Mouse (Mus musculus): ENCODE measurements around the gene Nolc1. TPM values are rescaled to one million over a fixed set of nuclear protein-coding genes. Genes with fewer than 3 reads are reported as not detected.
"Not testable (repeated sequence)": the region's sequence is repeated elsewhere in the genome, so short reads cannot be mapped to it uniquely, and the experiment has no call there.

Nolc1 gene
- polyA plus RNA-seq, 1 experiment from 2014 or later: 53.8 TPM

DNA sequence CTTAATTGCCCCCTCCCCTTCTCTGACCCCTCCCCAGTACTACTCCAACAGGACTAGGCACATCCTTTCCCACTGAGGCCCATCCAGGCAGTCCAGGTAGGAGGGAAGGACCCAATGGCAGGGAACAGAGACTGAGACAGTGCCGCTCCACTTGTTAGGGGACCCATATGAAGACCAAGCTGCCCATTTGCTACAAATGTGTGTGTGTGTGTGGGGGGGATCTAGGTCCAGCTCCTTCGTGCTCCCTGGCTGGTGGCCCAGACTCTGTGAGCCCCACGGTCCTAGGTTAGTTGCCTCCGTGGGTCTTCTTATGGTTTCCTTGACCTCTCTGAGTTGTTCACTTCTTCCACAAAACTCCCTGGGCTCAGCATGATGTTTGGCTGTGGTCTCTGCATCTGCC lies 50.6 kb downstream of the Nolc1 start:
- Histone ChIP-seq H3K4me2 (ENCODE audit: low read depth, low read length) (no peak overlapping the region), H3K27me3 (ENCODE audit: control insufficient read depth, insufficient read depth, low read length) (peaks cover 12% of the 10 kb centered on the region), H3K9me3 (replicated peaks; ENCODE audit: control insufficient read depth, low read length) (no peaks in the 10 kb centered on the region), H3K4me3 (ENCODE audit: low read length) (no peak overlapping the region), H3K4me1 (ENCODE audit: control insufficient read depth, insufficient read depth, low read length) (no peaks in the 10 kb centered on the region), H3K36me3 (ENCODE audit: control insufficient read depth, insufficient read depth) (no peaks in the 10 kb centered on the region), H3K27ac (ENCODE audit: low read length) (no peak overlapping the region), H3K9ac (ENCODE audit: low read length) (no peak overlapping the region)
- ATAC-seq (replicated peaks; ENCODE audit: extremely low read depth, insufficient read depth, low FRiP score): no peak
- 80% methylated on average over 4 of the region's 4 CpGs for WGBS

DNA sequence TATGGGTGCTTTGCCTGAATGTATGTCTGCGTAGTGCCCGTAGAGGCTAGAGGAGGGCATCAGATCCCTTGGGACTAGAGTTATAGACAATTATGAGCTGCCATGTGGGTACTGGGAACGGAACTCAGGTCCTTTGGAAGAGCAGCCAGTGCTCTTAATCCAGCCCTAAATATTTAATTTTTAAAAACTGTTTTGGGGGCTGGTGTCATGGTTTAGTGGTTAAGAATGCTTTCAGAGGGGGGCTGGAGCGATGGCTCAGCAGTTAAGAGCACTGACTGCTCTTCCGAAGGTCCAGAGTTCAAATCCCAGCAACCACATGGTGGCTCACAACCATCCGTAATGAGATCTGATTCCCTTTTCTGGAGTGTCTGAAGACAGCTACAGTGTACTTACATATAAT lies 54.1 kb downstream of the Nolc1 start:
- H3K36me3 ChIP-seq (ENCODE audit: control insufficient read depth, insufficient read depth); H3K9ac ChIP-seq (ENCODE audit: low read length); H3K27ac ChIP-seq (ENCODE audit: low read length); H3K4me1 ChIP-seq (ENCODE audit: control insufficient read depth, insufficient read depth, low read length); ATAC-seq (replicated peaks; ENCODE audit: extremely low read depth, insufficient read depth, low FRiP score); H3K4me3 ChIP-seq (ENCODE audit: low read length); H3K9me3 ChIP-seq (replicated peaks; ENCODE audit: control insufficient read depth, low read length); H3K4me2 ChIP-seq (ENCODE audit: low read depth, low read length): not testable (repeated sequence)
- 68% methylated on average over 6 of the region's 6 CpGs for WGBS
- peaks cover 34% of the 10 kb centered on the region for H3K27me3 ChIP-seq (ENCODE audit: control insufficient read depth, insufficient read depth, low read length)

DNA sequence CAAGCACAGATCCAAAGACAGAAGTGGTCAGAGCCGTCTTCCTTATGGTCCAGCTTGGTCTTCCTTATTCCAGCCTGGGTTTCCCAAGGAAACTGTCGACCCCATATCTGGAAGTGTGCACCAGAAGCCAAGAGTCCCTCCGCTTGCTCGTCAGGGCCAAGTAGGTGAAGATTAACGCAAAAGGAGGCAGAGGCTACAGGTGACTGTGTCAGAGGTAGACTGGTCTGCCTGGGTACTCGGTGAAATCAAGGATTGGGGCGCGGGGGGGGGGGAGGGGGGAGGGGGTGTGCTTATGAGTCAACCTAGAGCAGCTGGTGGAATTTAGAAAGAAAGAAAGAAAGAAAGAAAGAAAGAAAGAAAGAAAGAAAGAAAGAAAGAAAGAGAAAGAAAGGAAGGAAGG lies 55.6 kb downstream of the Nolc1 start:
- no peak for ATAC-seq (replicated peaks; ENCODE audit: extremely low read depth, insufficient read depth, low FRiP score)
- H3K36me3 ChIP-seq (ENCODE audit: control insufficient read depth, insufficient read depth): no peaks in the 10 kb centered on the region
- H3K27ac ChIP-seq (ENCODE audit: low read length): no peak overlapping the region
- H3K27me3 ChIP-seq (ENCODE audit: control insufficient read depth, insufficient read depth, low read length): peaks cover 37% of the 10 kb centered on the region
- H3K9me3 ChIP-seq (replicated peaks; ENCODE audit: control insufficient read depth, low read length): no peaks in the 10 kb centered on the region
- no peak overlapping the region for H3K9ac ChIP-seq (ENCODE audit: low read length)
- 10% methylated on average over 8 of the region's 8 CpGs for WGBS
- peak overlapping the region; percentile 59 for H3K4me2 ChIP-seq (ENCODE audit: low read depth, low read length)
- H3K4me1 ChIP-seq (ENCODE audit: control insufficient read depth, insufficient read depth, low read length): peaks cover 5% of the 10 kb centered on the region
- H3K4me3 ChIP-seq (ENCODE audit: low read length): peak overlapping the region; percentile 43

DNA sequence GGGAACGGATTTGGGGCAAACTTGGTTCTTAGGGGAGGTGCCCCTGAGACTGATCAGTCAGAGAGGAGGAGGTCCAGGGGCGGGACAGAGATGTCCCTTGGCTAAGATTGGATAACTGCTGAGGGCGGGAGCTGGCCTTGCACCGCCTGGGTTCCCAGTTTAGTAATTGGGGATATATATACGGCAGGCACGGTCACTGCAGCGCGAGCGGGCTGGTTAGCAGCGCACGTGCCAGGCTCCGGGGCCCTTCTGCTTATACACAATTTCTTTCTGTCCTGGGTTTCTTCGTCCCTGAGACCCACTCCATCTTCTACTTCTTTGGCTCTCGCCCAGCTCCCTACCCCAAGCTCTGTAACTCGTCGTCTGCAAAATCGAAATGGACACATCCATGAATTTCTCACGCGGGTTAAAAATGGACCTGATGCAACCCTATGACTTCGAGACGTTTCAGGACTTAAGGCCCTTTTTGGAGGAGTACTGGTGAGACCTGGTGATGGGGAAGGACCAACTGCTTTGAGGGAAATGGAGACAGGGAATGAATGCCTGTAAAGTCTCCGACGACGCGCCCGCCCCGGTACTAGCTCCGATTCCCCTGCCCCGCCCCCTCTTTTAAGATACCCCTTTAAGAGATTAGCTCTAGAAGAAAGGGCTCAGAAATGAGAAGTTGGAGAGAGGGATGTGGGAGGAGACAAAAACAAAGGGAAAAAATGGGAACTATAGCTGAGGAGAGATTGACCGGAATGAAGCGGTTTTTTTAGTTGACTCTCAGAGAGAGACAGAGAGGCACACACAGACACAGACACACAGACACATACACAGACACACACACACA lies 56.2 kb downstream of the Nolc1 start, which contains the start of gene Elovl3:
TSS of gene Elovl3 (plus strand) at position 204 of the 832 bp plus-strand sequence.
- H3K4me1 ChIP-seq (ENCODE audit: control insufficient read depth, insufficient read depth, low read length): peaks cover 11% of the 10 kb centered on the region
- H3K4me3 ChIP-seq (ENCODE audit: low read length): peak within 1 kb of the TSS; percentile 43
- H3K4me2 ChIP-seq (ENCODE audit: low read depth, low read length): peak within 1 kb of the TSS; percentile 59
- no peaks in the 10 kb centered on the region for H3K9me3 ChIP-seq (replicated peaks; ENCODE audit: control insufficient read depth, low read length)
- no peak within 1 kb of the TSS; the same call in 1 of the 2 replicates for H3K9ac ChIP-seq (ENCODE audit: low read length)
- 3% methylated on average over 31 of the region's 31 CpGs for WGBS
- ATAC-seq (replicated peaks; ENCODE audit: extremely low read depth, insufficient read depth, low FRiP score): peak; percentile 58; the same call in 1 of the 2 replicates
- no peaks in the 10 kb centered on the region for H3K36me3 ChIP-seq (ENCODE audit: control insufficient read depth, insufficient read depth)
- no peak within 1 kb of the TSS for H3K27ac ChIP-seq (ENCODE audit: low read length)
- H3K27me3 ChIP-seq (ENCODE audit: control insufficient read depth, insufficient read depth, low read length): peaks cover 42% of the 10 kb centered on the region

DNA sequence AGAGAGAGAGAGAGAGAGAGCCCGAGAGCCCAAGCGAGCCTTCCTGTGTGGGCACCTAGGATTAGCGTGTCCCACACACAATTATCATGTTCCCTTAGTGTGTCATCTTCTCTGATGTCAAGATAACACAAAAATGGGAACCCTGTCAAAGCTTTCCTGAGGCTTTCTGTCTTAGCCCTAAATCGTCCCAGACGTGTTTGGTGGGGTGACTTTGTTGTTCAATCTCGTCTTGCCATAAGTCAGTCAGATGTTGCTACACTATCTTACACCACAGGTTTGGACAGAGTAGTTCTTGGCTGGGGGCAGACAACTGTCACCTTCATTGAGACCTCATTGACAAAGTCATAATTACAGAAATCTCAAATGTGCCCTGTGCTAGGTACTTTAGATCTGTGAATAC lies 56.9 kb downstream of the Nolc1 start:
- no peak for ATAC-seq (replicated peaks; ENCODE audit: extremely low read depth, insufficient read depth, low FRiP score)
- WGBS: 46% methylated on average over 6 of the region's 6 CpGs
- H3K4me3 ChIP-seq (ENCODE audit: low read length): no peak overlapping the region
- H3K4me2 ChIP-seq (ENCODE audit: low read depth, low read length): no peak overlapping the region
- H3K9me3 ChIP-seq (replicated peaks; ENCODE audit: control insufficient read depth, low read length): no peaks in the 10 kb centered on the region
- H3K36me3 ChIP-seq (ENCODE audit: control insufficient read depth, insufficient read depth): no peaks in the 10 kb centered on the region
- no peak overlapping the region for H3K9ac ChIP-seq (ENCODE audit: low read length)
- H3K4me1 ChIP-seq (ENCODE audit: control insufficient read depth, insufficient read depth, low read length): peaks cover 16% of the 10 kb centered on the region
- peaks cover 47% of the 10 kb centered on the region for H3K27me3 ChIP-seq (ENCODE audit: control insufficient read depth, insufficient read depth, low read length)
- no peak overlapping the region for H3K27ac ChIP-seq (ENCODE audit: low read length)

Other genes starting within 250 kb of the Nolc1 start
- gene Armh3, start 77.4 kb upstream of the Nolc1 start, polyA plus RNA-seq (2015; fragmentation: Nextera tagmentation; extraction: Ambion mirVana): 14.8 and 15.3 TPM in 2 replicates
- gene Hps6, start 72.4 kb upstream of the Nolc1 start, polyA plus RNA-seq (2015; fragmentation: Nextera tagmentation; extraction: Ambion mirVana): 7.4 and 8.5 TPM in 2 replicates
- gene Pprc1, start 31.0 kb upstream of the Nolc1 start, polyA plus RNA-seq (2015; fragmentation: Nextera tagmentation; extraction: Ambion mirVana): 19.3 and 22.4 TPM in 2 replicates
- 68.0 and 81.9 TPM in 2 replicates for gene Ldb1, start 30.6 kb upstream of the Nolc1 start, polyA plus RNA-seq (2015; fragmentation: Nextera tagmentation; extraction: Ambion mirVana)
- not detected in 2 replicates for gene Elovl3, start 56.0 kb downstream of the Nolc1 start, polyA plus RNA-seq (2015; fragmentation: Nextera tagmentation; extraction: Ambion mirVana)
- gene Pitx3, start 72.5 kb downstream of the Nolc1 start, polyA plus RNA-seq (2015; fragmentation: Nextera tagmentation; extraction: Ambion mirVana): 0.33 and 0.39 TPM in 2 replicates
- 36.1 and 42.7 TPM in 2 replicates for gene Gbf1, start 76.6 kb downstream of the Nolc1 start, polyA plus RNA-seq (2015; fragmentation: Nextera tagmentation; extraction: Ambion mirVana)
- gene Nfkb2, start 228.5 kb downstream of the Nolc1 start, polyA plus RNA-seq (2015; fragmentation: Nextera tagmentation; extraction: Ambion mirVana): 13.3 and 14.1 TPM in 2 replicates

Measured in heart, embryonic 16.5 days (tissue).